Mouse (Mus musculus): Measurements from ENCODE around the gene Kcnq2. TPM values are rescaled to one million over a fixed set of nuclear protein-coding genes. Genes with fewer than 3 reads are reported as not detected.

The Kcnq2 gene
- polyA plus RNA-seq, 1 experiment = not detected

DNA sequence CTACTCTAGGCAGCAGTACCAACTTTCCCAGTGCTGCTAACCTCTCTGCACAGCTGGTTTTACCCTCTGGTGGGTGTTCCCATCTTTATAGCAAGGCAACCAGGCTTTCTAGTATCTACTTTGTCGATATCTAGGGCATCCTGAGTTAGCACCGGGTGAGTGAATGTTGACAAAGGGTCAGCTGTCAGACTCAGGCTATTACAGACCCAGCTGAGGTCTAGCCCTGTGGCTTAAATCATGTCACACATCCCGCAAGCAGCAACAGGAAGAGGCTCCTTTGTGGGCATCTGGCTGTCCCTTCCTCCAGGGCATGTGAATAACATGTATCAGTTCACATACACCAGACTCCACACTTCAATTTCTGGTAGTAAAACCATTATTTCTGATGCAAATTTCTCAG lies 76.9 kb downstream of the Kcnq2 start:
- no peak overlapping the region for H3K4me3 ChIP-seq (replicated peaks; ENCODE audit: control insufficient read depth, low read depth, low read length)
- no peak overlapping the region for H3K27ac ChIP-seq (ENCODE audit: control insufficient read depth, insufficient read depth, low read depth, low read length, poor library complexity)
- 18% methylated on average over 3 of the region's 3 CpGs for WGBS
- H3K4me1 ChIP-seq (ENCODE audit: control insufficient read depth, insufficient read depth, low read length) = no peaks in the 10 kb centered on the region
- TF ChIP-seq POLR2A (IDR thresholded peaks at IDR 0.05; ENCODE audit: borderline replicate concordance, control insufficient read depth, low read depth, low read length) (no peak), CTCF (IDR thresholded peaks at IDR 0.05; ENCODE audit: control insufficient read depth, insufficient read depth, low read length) (no peak)

DNA sequence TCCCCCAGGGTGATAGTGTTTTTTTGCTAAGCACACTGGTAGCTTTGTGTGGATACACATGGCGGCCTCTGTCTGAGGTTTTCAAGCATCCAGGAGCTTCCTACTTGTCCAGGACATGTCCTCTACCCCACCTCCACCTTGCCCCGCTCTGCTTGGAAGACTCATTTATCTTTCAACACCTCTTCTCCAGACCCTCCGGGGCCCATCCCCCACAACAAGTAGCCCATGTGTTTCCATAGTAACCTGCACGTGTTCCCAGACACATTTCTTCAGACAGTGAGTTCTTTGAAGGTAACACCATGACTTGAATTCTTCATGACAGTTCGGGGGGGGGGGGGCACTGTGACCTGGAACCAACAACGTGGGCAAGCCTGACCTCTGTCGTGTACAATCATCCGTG lies 77.8 kb downstream of the Kcnq2 start:
- Histone ChIP-seq H3K4me3 (replicated peaks; ENCODE audit: control insufficient read depth, low read depth, low read length) (no peak overlapping the region), H3K4me1 (ENCODE audit: control insufficient read depth, insufficient read depth, low read length) (no peaks in the 10 kb centered on the region), H3K27ac (ENCODE audit: control insufficient read depth, insufficient read depth, low read depth, low read length, poor library complexity) (no peak overlapping the region)
- WGBS = 52% methylated on average over 8 of the region's 8 CpGs
- TF ChIP-seq CTCF (IDR thresholded peaks at IDR 0.05; ENCODE audit: control insufficient read depth, insufficient read depth, low read length) (no peak), POLR2A (IDR thresholded peaks at IDR 0.05; ENCODE audit: borderline replicate concordance, control insufficient read depth, low read depth, low read length) (no peak)

DNA sequence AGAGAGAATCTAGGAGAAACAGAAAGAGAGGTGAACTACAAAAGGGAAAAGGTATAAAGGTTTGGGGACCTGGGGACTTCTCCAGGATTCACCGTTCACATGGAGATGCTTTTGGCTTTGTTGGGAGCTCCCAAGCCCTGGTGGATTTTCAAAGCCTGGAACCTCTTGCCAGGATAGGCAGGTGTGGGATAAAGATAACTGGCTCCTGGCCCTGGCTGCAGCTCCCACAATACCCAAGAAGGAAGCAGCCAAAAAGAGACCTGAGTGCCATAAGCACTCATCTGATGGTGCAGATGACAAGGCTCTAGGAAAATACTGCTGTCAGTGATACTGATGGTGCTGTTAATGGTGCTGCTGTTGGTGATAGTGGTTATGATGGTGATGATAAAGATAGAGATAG lies 82.9 kb downstream of the Kcnq2 start:
- TF ChIP-seq CTCF (IDR thresholded peaks at IDR 0.05; ENCODE audit: control insufficient read depth, insufficient read depth, low read length) (no peak), POLR2A (IDR thresholded peaks at IDR 0.05; ENCODE audit: borderline replicate concordance, control insufficient read depth, low read depth, low read length) (no peak)
- Histone ChIP-seq H3K4me3 (replicated peaks; ENCODE audit: control insufficient read depth, low read depth, low read length) (no peak overlapping the region), H3K4me1 (ENCODE audit: control insufficient read depth, insufficient read depth, low read length) (no peaks in the 10 kb centered on the region), H3K27ac (ENCODE audit: control insufficient read depth, insufficient read depth, low read depth, low read length, poor library complexity) (no peak overlapping the region)
- WGBS = 62% methylated on average over 1 of the region's 1 CpGs

DNA sequence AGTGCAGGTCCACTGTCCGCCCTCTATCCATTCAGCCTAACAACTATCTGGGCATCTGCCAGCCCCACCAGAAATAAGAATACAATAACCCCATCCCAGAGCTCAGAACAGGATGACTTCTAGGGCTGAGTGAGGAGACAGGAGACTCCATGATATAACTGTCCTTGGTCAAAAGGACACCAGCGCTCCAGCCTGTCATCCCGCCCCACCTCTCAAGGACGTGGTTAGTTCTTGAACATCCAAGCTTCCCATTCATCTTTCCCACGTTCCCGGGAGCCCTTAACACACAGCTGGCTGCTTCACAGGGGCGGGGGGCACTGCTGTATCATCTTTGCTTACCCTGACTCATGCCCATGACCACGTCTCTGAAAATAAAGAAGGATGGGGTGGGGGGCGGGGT lies 86.1 kb downstream of the Kcnq2 start:
- WGBS = 73% methylated on average over 9 of the region's 9 CpGs
- H3K4me3 ChIP-seq (replicated peaks; ENCODE audit: control insufficient read depth, low read depth, low read length) = no peak overlapping the region
- H3K27ac ChIP-seq (ENCODE audit: control insufficient read depth, insufficient read depth, low read depth, low read length, poor library complexity) = no peak overlapping the region
- no peaks in the 10 kb centered on the region for H3K4me1 ChIP-seq (ENCODE audit: control insufficient read depth, insufficient read depth, low read length)
- TF ChIP-seq CTCF (IDR thresholded peaks at IDR 0.05; ENCODE audit: control insufficient read depth, insufficient read depth, low read length) (no peak), POLR2A (IDR thresholded peaks at IDR 0.05; ENCODE audit: borderline replicate concordance, control insufficient read depth, low read depth, low read length) (no peak)

- WGBS = 72% methylated on average over 7 of the region's 7 CpGs
- no peak overlapping the region for H3K27ac ChIP-seq (ENCODE audit: control insufficient read depth, insufficient read depth, low read depth, low read length, poor library complexity)
These were observed 86.7 kb downstream of the Kcnq2 start for GRCm38 (mm10) chr2:181048252-181048945.

DNA sequence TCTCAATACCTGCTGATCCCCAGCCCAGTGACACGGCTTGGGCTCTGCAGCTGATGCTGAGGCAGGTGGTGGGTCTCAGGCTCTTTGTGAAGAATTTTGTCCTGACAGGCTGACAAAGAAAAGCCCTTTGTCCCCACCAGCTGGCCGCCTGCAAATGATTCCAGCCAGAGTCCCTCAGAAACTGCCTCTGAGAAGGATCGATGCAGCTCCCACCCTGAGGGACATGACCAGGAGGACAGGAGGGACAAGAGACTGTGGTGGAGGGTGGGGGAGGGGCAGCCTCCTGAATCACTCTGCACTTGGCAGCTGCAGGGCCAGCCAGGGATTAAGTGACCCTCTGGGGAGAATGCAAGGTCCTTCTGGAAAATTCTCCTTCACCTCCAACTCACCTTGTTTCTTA lies 91.1 kb downstream of the Kcnq2 start:
- TF ChIP-seq POLR2A (IDR thresholded peaks at IDR 0.05; ENCODE audit: borderline replicate concordance, control insufficient read depth, low read depth, low read length) = no peak
- TF ChIP-seq CTCF (IDR thresholded peaks at IDR 0.05; ENCODE audit: control insufficient read depth, insufficient read depth, low read length) = no peak
- 33% methylated on average over 3 of the region's 3 CpGs for WGBS
- H3K4me1 ChIP-seq (ENCODE audit: control insufficient read depth, insufficient read depth, low read length) = no peaks in the 10 kb centered on the region
- H3K27ac ChIP-seq (ENCODE audit: control insufficient read depth, insufficient read depth, low read depth, low read length, poor library complexity) = no peak overlapping the region
- no peak overlapping the region for H3K4me3 ChIP-seq (replicated peaks; ENCODE audit: control insufficient read depth, low read depth, low read length)

More at GRCm38 (mm10) chr2:181048252-181048945, 86.7 kb downstream of the Kcnq2 start:
- no peak for TF ChIP-seq POLR2A (IDR thresholded peaks at IDR 0.05; ENCODE audit: borderline replicate concordance, control insufficient read depth, low read depth, low read length)
- no peak for TF ChIP-seq CTCF (IDR thresholded peaks at IDR 0.05; ENCODE audit: control insufficient read depth, insufficient read depth, low read length)
- no peaks in the 10 kb centered on the region for H3K4me1 ChIP-seq (ENCODE audit: control insufficient read depth, insufficient read depth, low read length)
- H3K4me3 ChIP-seq (replicated peaks; ENCODE audit: control insufficient read depth, low read depth, low read length) = no peak overlapping the region

DNA sequence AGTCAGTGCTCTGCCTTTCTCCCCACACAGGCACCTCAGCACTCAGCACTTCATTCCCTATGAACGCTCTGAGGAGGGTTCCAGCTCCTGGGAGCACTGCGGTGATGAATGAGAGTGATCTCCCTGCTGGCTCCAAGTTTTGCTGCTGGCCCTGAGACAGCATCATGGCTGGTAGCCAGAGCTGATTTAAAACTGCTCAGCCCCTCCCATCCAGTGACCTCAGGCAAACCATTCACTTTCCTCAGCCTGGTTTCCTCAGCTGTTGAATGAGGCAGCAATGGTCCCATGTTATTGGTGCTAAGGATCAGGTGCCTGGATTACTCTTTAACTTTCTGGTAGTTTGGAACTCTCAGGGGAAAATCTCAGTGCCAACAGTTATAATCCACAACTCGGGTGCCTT lies 91.7 kb downstream of the Kcnq2 start, which contains the start of gene Chrna4:
Chrna4 (minus strand) TSS at position 110 of the 400 bp plus-strand sequence.
- 61% methylated on average over 3 of the region's 3 CpGs for WGBS
- H3K27ac ChIP-seq (ENCODE audit: control insufficient read depth, insufficient read depth, low read depth, low read length, poor library complexity) = no peak within 1 kb of the TSS

DNA sequence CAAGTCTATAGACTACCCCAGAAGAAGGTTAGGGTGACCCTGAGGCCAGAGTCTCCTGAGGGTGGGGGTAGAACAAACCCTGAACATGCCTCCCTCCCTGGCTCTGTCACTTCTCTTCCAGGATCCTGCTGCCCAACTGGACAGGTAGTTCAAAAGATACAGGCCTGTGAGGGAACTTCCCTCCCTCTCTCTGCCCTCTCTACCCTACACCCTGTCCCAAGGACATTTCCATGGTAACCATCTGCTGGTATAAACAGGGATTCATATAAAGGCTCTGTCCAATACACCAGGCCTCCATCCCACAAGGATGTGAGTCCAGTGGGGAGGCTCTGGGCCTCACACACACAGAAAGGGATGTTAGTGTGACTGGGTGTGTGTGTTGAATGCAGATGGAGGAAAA lies 92.7 kb downstream of the Kcnq2 start:
- Histone ChIP-seq H3K27ac (ENCODE audit: control insufficient read depth, insufficient read depth, low read depth, low read length, poor library complexity) (no peak overlapping the region), H3K4me1 (ENCODE audit: control insufficient read depth, insufficient read depth, low read length) (no peaks in the 10 kb centered on the region), H3K4me3 (replicated peaks; ENCODE audit: control insufficient read depth, low read depth, low read length) (no peak overlapping the region)
- no peak for TF ChIP-seq CTCF (IDR thresholded peaks at IDR 0.05; ENCODE audit: control insufficient read depth, insufficient read depth, low read length)
- no peak for TF ChIP-seq POLR2A (IDR thresholded peaks at IDR 0.05; ENCODE audit: borderline replicate concordance, control insufficient read depth, low read depth, low read length)

More for the DNA sequence above, 91.7 kb downstream of the Kcnq2 start, which contains the start of gene Chrna4:
- H3K4me3 ChIP-seq (replicated peaks; ENCODE audit: control insufficient read depth, low read depth, low read length) = no peak within 1 kb of the TSS
- TF ChIP-seq POLR2A (IDR thresholded peaks at IDR 0.05; ENCODE audit: borderline replicate concordance, control insufficient read depth, low read depth, low read length) (no peak), CTCF (IDR thresholded peaks at IDR 0.05; ENCODE audit: control insufficient read depth, insufficient read depth, low read length) (no peak)
- no peaks in the 10 kb centered on the region for H3K4me1 ChIP-seq (ENCODE audit: control insufficient read depth, insufficient read depth, low read length)

Data from bone marrow, adult 2 months (tissue).